Mouse (Mus musculus): Measurements from ENCODE around the gene Kcnb1. TPM values are rescaled to one million over a fixed set of nuclear protein-coding genes. Genes with fewer than 3 reads are reported as not detected.
A peak's percentile ranks its signal among the peaks of the same experiment; 100 is the strongest.

The Kcnb1 gene
- total RNA-seq, 2 experiments from 2014 or later = 16.1 to 20.7 TPM

GRCm38 (mm10) chr2:167201463-167202291, 11.7 kb upstream of the Kcnb1 start:
- Histone ChIP-seq H3K4me3 (no peak overlapping the region), H3K27ac (no peak overlapping the region)
- DNase-seq = no peak
- intact Hi-C loops (cut with DNase I) = no loop called here
- no peak for TF ChIP-seq CTCF (IDR thresholded peaks at IDR 0.05)

DNA sequence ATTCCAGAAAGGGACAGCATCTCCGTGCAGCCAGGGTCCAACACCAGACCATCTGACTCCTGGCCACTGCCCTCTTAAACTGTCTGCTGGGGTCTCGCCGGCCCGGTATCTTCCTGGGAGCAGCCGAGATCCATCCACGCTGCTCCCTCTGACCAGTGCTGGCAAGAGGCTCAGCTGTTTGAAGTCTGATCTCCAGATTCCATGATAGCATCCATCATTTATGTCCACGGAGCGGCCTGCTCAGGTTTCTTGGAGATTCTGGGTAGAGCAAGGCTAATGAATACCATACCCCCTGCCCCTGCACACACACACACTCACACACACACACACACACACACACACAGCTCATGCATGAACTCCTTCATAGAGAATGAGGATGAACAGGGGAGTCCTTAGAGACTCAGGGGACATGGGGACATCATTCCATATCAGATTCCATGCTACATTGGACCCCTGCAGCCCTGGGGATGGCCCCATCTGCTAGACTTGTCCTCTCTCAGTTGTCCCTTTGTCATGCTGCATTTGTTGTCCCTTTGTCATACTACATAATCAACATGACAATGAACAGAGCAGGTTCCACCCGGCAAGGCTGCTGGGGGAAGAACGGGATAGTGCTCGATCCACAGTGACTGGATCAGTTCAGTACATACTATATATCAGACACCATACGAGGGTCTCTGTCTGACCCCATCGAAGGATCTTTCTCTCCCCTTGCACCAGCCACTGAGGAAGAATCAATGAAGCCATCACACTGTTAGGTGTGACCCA, 8.9 kb upstream of the Kcnb1 start:
- intact Hi-C loops (cut with DNase I) = no loop called here
- no peak for TF ChIP-seq CTCF (IDR thresholded peaks at IDR 0.05)
- Histone ChIP-seq H3K27ac (no peak overlapping the region), H3K4me3 (no peak overlapping the region)
- DNase-seq = no peak

GRCm38 (mm10) chr2:167193361-167193760, 3.4 kb upstream of the Kcnb1 start:
- intact Hi-C loops (cut with DNase I) = no loop called here

DNA sequence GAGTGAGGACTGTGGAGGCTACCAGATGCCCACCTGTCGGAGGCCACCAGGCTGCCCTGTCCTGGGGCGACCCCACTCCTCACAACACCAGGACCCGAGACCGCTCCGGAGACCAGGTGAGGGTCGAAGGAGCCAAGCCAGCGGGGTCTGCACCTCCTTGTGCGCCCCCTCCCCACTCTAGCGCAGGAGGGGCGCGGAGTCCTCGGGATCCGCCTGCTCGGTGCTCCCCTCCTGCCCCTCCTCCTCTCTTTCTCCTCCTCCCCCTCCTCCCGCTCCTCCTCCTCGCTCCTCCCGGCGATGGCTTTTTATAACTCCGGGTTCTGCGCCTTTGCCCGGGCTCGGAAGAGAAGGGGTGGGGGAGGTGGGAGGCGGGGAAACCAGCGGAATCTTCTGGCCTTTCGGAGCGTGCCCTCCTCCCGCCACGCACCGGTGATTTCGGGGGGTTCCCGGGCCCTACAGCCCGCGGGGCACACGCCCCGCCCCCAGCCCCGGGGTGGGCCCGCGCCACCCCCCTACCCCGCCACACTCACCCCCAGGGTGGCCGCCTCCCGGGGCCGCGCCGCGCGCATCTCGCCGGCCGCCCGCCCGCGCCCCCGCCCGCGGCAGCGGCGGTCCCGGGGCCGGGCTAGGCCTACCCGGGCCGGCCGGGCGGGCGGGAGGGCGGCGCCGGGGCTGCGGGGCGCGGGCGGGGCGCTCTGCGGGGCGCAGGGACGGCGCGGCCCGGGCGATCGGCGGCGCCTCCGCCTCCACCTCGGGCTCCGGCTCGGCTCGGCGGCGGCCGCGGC, 472 bp downstream of the Kcnb1 start:
- intact Hi-C loops (cut with DNase I) = loop anchor here (2.0 kb wide), 1 partner anchor 117 kb away; no protein-coding TSS in a partner anchor
- Histone ChIP-seq H3K4me3 (peak overlapping the region; percentile 81), H3K27ac (peak overlapping the region; percentile 84)
- TF ChIP-seq CTCF (IDR thresholded peaks at IDR 0.05) = no peak
- DNase-seq = peak; percentile 58

More at GRCm38 (mm10) chr2:167193361-167193760, 3.4 kb upstream of the Kcnb1 start:
- Histone ChIP-seq H3K27ac (peak overlapping the region; percentile 62), H3K4me3 (no peak overlapping the region)
- no peak for TF ChIP-seq CTCF (IDR thresholded peaks at IDR 0.05)
- no peak for DNase-seq

- DNase-seq = peak; percentile 89
- intact Hi-C loops (cut with DNase I) = no loop called here
- H3K4me3 ChIP-seq = peak overlapping the region; percentile 81
- TF ChIP-seq CTCF (IDR thresholded peaks at IDR 0.05) = peak; percentile 41
- peak overlapping the region; percentile 81 for H3K27ac ChIP-seq
These were observed 1.4 kb downstream of the Kcnb1 start for GRCm38 (mm10) chr2:167188315-167189207.

GRCm38 (mm10) chr2:167187119-167187518, 2.8 kb downstream of the Kcnb1 start:
- intact Hi-C loops (cut with DNase I) = no loop called here
- Histone ChIP-seq H3K4me3 (peak overlapping the region; percentile 81), H3K27ac (peak overlapping the region; percentile 81)
- DNase-seq = peak; percentile 88
- no peak for TF ChIP-seq CTCF (IDR thresholded peaks at IDR 0.05)

GRCm38 (mm10) chr2:167186544-167186943, 3.4 kb downstream of the Kcnb1 start:
- DNase-seq = no peak
- H3K4me3 ChIP-seq = peak overlapping the region; percentile 81
- intact Hi-C loops (cut with DNase I) = no loop called here

GRCm38 (mm10) chr2:167186003-167186402, 4.0 kb downstream of the Kcnb1 start:
- intact Hi-C loops (cut with DNase I) = no loop called here
- H3K4me3 ChIP-seq = no peak overlapping the region
- no peak for DNase-seq
- no peak for TF ChIP-seq CTCF (IDR thresholded peaks at IDR 0.05)
- no peak overlapping the region for H3K27ac ChIP-seq

More at GRCm38 (mm10) chr2:167186544-167186943, 3.4 kb downstream of the Kcnb1 start:
- H3K27ac ChIP-seq = peak overlapping the region; percentile 81
- TF ChIP-seq CTCF (IDR thresholded peaks at IDR 0.05) = no peak

DNA sequence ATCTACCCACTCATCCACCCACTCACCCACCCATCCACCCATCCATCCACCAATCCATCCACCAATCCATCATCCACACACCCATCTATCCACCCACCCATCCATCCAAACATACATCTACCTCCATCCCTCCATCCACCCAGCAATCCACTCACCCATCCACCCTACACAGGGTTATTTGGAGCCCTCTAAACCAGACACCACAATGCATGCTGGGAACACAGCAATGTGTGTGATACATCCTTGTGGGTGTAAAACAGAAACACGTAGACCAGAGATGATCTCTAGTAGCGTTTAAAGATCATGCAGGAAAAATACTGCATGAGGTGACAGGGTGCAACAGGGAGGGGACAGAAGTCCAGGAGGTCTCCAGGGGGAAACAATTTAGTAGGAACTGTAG, 4.5 kb downstream of the Kcnb1 start:
- no peak for TF ChIP-seq CTCF (IDR thresholded peaks at IDR 0.05)
- no peak overlapping the region for H3K4me3 ChIP-seq
- intact Hi-C loops (cut with DNase I) = no loop called here
- DNase-seq = no peak
- H3K27ac ChIP-seq = no peak overlapping the region

- no peak for TF ChIP-seq CTCF (IDR thresholded peaks at IDR 0.05)
- intact Hi-C loops (cut with DNase I) = no loop called here
- peak; percentile 59 for DNase-seq
- no peak overlapping the region for H3K4me3 ChIP-seq
- no peak overlapping the region for H3K27ac ChIP-seq
These were observed 8.1 kb downstream of the Kcnb1 start for GRCm38 (mm10) chr2:167181662-167182389.

DNA sequence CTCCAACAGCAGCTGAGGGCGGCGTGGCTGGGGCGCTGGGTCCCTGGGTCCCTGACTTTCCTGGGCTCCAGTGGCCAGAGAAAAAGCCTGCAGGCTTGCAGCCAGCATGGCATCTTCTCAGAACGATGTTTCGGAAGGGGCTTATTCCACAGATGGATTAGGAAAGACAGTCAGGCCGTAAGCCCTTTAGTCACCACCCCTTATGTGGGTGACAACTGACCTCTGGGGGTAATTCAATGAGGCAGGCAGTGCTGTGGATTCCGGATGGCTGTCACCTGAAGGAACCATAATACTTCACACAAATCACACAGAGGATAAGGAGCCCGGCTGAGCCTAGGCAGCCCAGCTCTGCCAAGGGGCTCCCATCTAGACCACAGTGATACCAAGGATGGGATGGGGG, 8.9 kb downstream of the Kcnb1 start:
- Histone ChIP-seq H3K27ac (no peak overlapping the region), H3K4me3 (no peak overlapping the region)
- intact Hi-C loops (cut with DNase I) = no loop called here
- no peak for TF ChIP-seq CTCF (IDR thresholded peaks at IDR 0.05)
- DNase-seq = no peak
